Mouse (Mus musculus): Measurements from ENCODE around the gene A930002H24Rik. TPM values are rescaled to one million over a fixed set of nuclear protein-coding genes. Genes with fewer than 3 reads are reported as not detected.

The A930002H24Rik gene
- polyA plus RNA-seq, 1 experiment from 2014 or later, result 2.4 TPM

DNA sequence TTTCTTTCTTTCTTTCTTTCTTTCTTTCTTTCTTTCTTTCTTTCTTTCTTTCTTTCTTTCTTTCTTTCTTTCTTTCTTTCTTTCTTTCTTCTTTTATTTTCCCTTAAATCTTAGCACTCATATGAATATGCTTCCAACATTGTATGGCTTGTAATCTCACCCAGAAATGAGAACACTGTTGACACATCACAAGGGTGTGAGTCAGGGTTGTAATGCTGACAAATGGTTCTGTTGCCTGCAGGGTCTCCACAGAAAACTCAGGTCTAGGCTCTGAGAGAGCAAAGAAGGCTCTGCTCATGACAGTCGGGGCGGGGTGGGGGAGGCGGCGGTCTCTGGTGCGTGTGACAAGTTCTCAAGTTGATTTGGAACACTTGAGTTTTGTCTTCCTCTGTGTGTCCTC, 18.7 kb downstream of the A930002H24Rik start:
- no peak for ATAC-seq (replicated peaks; ENCODE audit: low FRiP score, low TSS enrichment, low read depth)
- 74% methylated on average over 5 of the region's 5 CpGs for WGBS

DNA sequence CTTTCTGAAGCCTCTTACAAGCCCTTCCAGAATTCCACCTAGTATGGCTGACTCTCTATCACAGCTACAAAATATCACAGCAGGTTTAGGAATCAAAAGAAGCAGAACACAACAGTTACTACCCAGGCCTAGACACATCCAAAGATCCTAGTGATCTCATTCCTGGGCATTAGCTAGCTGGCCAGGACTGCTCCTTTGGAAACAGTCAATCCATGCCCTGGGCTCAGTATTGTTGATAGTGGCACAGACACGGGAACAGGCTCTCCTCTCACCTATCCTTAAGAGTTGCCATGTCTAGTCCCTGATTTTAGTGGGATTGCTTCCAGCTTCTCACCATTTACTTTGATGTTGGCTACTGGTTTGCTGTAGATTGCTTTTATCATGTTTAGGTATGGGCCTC, 21.4 kb downstream of the A930002H24Rik start:
- Histone ChIP-seq H3K9ac (ENCODE audit: low read length) (no peak overlapping the region), H3K27ac (ENCODE audit: low read depth) (no peak overlapping the region), H3K4me2 (ENCODE audit: low read length) (no peak overlapping the region), H3K4me3 (ENCODE audit: low read depth, low read length) (no peak overlapping the region), H3K36me3 (ENCODE audit: control insufficient read depth, insufficient read depth, low read length) (no peaks in the 10 kb centered on the region), H3K27me3 (replicated peaks; ENCODE audit: control insufficient read depth, insufficient read depth, low read length) (no peaks in the 10 kb centered on the region), H3K4me1 (replicated peaks; ENCODE audit: control insufficient read depth, insufficient read depth, low read length) (no peaks in the 10 kb centered on the region), H3K9me3 (ENCODE audit: control insufficient read depth, low read length) (no peaks in the 10 kb centered on the region)
- 75% methylated on average over 1 of the region's 1 CpGs for WGBS
- DNase-seq (ENCODE audit: low spot score) (no peak), ATAC-seq (replicated peaks; ENCODE audit: low FRiP score, low TSS enrichment, low read depth) (no peak)

More for the DNA sequence above, 18.7 kb downstream of the A930002H24Rik start:
- H3K4me1 ChIP-seq (replicated peaks; ENCODE audit: control insufficient read depth, insufficient read depth, low read length), result no peaks in the 10 kb centered on the region
- H3K27ac ChIP-seq (ENCODE audit: low read depth), result no peak overlapping the region
- H3K4me3 ChIP-seq (ENCODE audit: low read depth, low read length), result no peak overlapping the region
- no peaks in the 10 kb centered on the region for H3K9me3 ChIP-seq (ENCODE audit: control insufficient read depth, low read length)
- no peak overlapping the region for H3K4me2 ChIP-seq (ENCODE audit: low read length)
- H3K9ac ChIP-seq (ENCODE audit: low read length), result no peak overlapping the region
- H3K27me3 ChIP-seq (replicated peaks; ENCODE audit: control insufficient read depth, insufficient read depth, low read length), result no peaks in the 10 kb centered on the region
- no peak for DNase-seq (ENCODE audit: low spot score)
- no peaks in the 10 kb centered on the region for H3K36me3 ChIP-seq (ENCODE audit: control insufficient read depth, insufficient read depth, low read length)

DNA sequence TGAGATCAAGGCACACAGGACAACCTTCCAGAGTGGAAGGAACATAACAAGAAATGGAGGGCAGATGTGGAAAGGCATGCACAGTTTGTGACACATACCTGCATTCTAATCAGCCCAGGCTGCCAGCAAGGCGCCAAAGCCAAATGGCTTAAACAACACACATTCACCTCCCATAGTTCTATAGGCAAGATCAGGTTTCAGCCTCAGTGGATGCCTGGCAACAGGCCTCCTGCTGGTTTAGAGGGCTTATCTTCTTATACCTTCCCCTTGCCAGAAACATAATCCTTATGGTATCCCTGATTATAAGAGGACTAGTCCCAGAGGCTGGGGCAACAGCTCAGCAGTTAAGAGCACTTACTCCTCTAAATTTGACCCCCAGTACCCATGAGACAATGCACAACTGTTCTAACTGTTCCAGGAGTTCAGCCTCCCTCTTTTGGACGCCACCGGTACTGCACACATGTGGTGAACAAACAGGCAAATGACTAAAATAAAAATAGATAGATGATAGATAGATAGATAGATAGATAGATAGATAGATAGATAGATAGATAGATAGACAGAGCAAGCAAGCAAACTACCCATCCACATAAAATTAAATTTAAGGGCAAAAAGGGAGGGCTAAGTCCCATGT, 23.8 kb downstream of the A930002H24Rik start:
- Histone ChIP-seq H3K4me3 (ENCODE audit: low read depth, low read length) (no peak overlapping the region), H3K9ac (ENCODE audit: low read length) (no peak overlapping the region), H3K27ac (ENCODE audit: low read depth) (no peak overlapping the region), H3K4me1 (replicated peaks; ENCODE audit: control insufficient read depth, insufficient read depth, low read length) (no peaks in the 10 kb centered on the region), H3K4me2 (ENCODE audit: low read length) (no peak overlapping the region), H3K27me3 (replicated peaks; ENCODE audit: control insufficient read depth, insufficient read depth, low read length) (no peaks in the 10 kb centered on the region), H3K9me3 (ENCODE audit: control insufficient read depth, low read length) (no peaks in the 10 kb centered on the region), H3K36me3 (ENCODE audit: control insufficient read depth, insufficient read depth, low read length) (no peaks in the 10 kb centered on the region)
- ATAC-seq (replicated peaks; ENCODE audit: low FRiP score, low TSS enrichment, low read depth), result no peak
- 92% methylated on average over 3 of the region's 3 CpGs for WGBS
- DNase-seq (ENCODE audit: low spot score), result no peak

DNA sequence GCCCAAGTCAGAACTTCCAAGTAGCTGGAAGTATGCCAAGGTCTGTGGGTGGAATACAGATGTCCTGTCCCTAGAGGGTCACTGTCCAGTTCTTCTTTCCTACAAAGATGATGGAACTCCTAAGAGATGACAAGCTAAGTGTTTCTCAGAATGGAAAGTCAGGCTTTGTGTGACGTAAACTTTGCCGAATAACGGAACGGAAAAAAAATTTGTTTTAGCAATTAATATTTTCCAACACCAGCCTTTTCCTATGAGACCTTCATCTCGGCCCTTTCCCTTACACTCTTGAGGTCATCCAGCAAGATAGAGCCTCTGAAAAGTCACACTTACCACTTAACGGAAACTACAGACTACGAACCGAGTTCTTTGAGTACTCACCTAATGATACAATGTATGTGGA, 25.4 kb downstream of the A930002H24Rik start:
- Histone ChIP-seq H3K4me3 (ENCODE audit: low read depth, low read length) (no peak overlapping the region), H3K27me3 (replicated peaks; ENCODE audit: control insufficient read depth, insufficient read depth, low read length) (no peaks in the 10 kb centered on the region), H3K9me3 (ENCODE audit: control insufficient read depth, low read length) (no peaks in the 10 kb centered on the region), H3K27ac (ENCODE audit: low read depth) (no peak overlapping the region), H3K4me1 (replicated peaks; ENCODE audit: control insufficient read depth, insufficient read depth, low read length) (no peaks in the 10 kb centered on the region), H3K9ac (ENCODE audit: low read length) (no peak overlapping the region), H3K4me2 (ENCODE audit: low read length) (no peak overlapping the region), H3K36me3 (ENCODE audit: control insufficient read depth, insufficient read depth, low read length) (no peaks in the 10 kb centered on the region)
- 93% methylated on average over 8 of the region's 8 CpGs for WGBS
- ATAC-seq (replicated peaks; ENCODE audit: low FRiP score, low TSS enrichment, low read depth) (no peak), DNase-seq (ENCODE audit: low spot score) (no peak)

DNA sequence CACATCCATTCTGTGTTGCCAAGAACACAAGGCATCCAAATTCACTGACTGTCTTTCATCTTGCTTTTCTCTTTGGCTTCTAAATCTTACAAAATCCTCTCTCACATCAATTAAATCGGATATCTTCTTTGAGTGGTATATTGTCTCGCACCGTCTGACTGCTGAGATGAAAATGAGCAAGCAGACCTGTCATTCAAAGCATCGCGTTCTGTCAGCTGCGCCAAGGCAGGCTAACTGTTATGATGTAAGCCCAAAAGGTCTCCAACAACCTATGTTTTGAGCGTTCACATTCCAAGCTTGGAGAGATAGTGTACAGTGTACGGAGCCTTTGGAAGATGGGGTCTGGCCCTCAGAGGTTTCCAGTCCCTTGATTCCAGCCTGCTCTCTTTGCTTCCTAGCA, 26.9 kb downstream of the A930002H24Rik start:
- DNase-seq (ENCODE audit: low spot score), result no peak
- 78% methylated on average over 8 of the region's 8 CpGs for WGBS
- H3K9ac ChIP-seq (ENCODE audit: low read length), result no peak overlapping the region
- no peaks in the 10 kb centered on the region for H3K4me1 ChIP-seq (replicated peaks; ENCODE audit: control insufficient read depth, insufficient read depth, low read length)
- H3K36me3 ChIP-seq (ENCODE audit: control insufficient read depth, insufficient read depth, low read length), result no peaks in the 10 kb centered on the region
- H3K27me3 ChIP-seq (replicated peaks; ENCODE audit: control insufficient read depth, insufficient read depth, low read length), result no peaks in the 10 kb centered on the region
- ATAC-seq (replicated peaks; ENCODE audit: low FRiP score, low TSS enrichment, low read depth), result no peak
- no peaks in the 10 kb centered on the region for H3K9me3 ChIP-seq (ENCODE audit: control insufficient read depth, low read length)
- H3K27ac ChIP-seq (ENCODE audit: low read depth), result no peak overlapping the region
- no peak overlapping the region for H3K4me3 ChIP-seq (ENCODE audit: low read depth, low read length)
- H3K4me2 ChIP-seq (ENCODE audit: low read length), result no peak overlapping the region

DNA sequence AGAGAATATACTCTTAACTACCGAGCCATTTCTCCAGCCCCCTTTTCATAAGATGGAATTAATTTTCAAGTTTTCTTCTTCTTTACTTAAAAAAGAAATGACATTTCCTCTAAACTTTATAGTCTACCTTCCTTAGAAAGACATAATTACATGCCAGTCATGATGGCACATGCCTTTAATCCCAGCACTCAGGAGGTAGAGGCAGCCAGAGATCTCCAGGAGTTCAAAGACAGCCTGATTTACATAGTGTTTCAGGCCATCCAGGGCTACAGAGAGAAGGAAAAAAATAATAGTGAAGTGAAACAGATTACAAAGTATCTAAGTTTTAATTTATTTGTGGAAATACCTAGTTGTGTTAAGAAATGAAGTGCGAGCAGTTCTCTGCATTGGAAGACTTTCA, 27.4 kb downstream of the A930002H24Rik start:
- no peaks in the 10 kb centered on the region for H3K9me3 ChIP-seq (ENCODE audit: control insufficient read depth, low read length)
- no peaks in the 10 kb centered on the region for H3K36me3 ChIP-seq (ENCODE audit: control insufficient read depth, insufficient read depth, low read length)
- no peak overlapping the region for H3K4me3 ChIP-seq (ENCODE audit: low read depth, low read length)
- no peak for DNase-seq (ENCODE audit: low spot score)
- ATAC-seq (replicated peaks; ENCODE audit: low FRiP score, low TSS enrichment, low read depth), result no peak
- H3K4me2 ChIP-seq (ENCODE audit: low read length), result no peak overlapping the region
- H3K9ac ChIP-seq (ENCODE audit: low read length), result no peak overlapping the region
- WGBS, result 86% methylated on average over 2 of the region's 2 CpGs
- H3K4me1 ChIP-seq (replicated peaks; ENCODE audit: control insufficient read depth, insufficient read depth, low read length), result no peaks in the 10 kb centered on the region
- H3K27me3 ChIP-seq (replicated peaks; ENCODE audit: control insufficient read depth, insufficient read depth, low read length), result no peaks in the 10 kb centered on the region
- H3K27ac ChIP-seq (ENCODE audit: low read depth), result no peak overlapping the region

DNA sequence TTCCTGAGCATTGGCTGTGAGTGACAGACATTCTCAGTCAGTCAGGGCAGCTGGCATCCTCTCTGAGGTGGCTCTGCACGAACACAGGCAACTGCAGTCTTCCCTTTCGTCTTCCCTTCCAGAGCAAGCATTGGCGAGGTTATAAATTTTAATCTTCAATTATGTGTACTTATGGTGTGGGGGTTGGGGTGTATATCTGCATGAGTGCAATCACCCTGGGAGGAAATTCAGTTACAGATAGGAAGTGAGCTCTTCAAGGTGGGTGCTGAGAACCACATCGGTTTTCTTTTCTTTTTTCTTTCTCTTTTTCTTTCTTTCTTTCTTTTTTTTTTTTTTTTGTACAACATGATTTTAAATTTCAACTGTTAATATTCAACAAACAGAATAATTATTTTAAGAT, 32.0 kb downstream of the A930002H24Rik start:
- Histone ChIP-seq H3K4me2 (ENCODE audit: low read length) (no peak overlapping the region), H3K9ac (ENCODE audit: low read length) (no peak overlapping the region), H3K27ac (ENCODE audit: low read depth) (no peak overlapping the region), H3K36me3 (ENCODE audit: control insufficient read depth, insufficient read depth, low read length) (no peaks in the 10 kb centered on the region), H3K9me3 (ENCODE audit: control insufficient read depth, low read length) (no peaks in the 10 kb centered on the region), H3K27me3 (replicated peaks; ENCODE audit: control insufficient read depth, insufficient read depth, low read length) (no peaks in the 10 kb centered on the region), H3K4me3 (ENCODE audit: low read depth, low read length) (no peak overlapping the region), H3K4me1 (replicated peaks; ENCODE audit: control insufficient read depth, insufficient read depth, low read length) (no peaks in the 10 kb centered on the region)
- DNase-seq (ENCODE audit: low spot score) (no peak), ATAC-seq (replicated peaks; ENCODE audit: low FRiP score, low TSS enrichment, low read depth) (no peak)
- 70% methylated on average over 4 of the region's 4 CpGs for WGBS

DNA sequence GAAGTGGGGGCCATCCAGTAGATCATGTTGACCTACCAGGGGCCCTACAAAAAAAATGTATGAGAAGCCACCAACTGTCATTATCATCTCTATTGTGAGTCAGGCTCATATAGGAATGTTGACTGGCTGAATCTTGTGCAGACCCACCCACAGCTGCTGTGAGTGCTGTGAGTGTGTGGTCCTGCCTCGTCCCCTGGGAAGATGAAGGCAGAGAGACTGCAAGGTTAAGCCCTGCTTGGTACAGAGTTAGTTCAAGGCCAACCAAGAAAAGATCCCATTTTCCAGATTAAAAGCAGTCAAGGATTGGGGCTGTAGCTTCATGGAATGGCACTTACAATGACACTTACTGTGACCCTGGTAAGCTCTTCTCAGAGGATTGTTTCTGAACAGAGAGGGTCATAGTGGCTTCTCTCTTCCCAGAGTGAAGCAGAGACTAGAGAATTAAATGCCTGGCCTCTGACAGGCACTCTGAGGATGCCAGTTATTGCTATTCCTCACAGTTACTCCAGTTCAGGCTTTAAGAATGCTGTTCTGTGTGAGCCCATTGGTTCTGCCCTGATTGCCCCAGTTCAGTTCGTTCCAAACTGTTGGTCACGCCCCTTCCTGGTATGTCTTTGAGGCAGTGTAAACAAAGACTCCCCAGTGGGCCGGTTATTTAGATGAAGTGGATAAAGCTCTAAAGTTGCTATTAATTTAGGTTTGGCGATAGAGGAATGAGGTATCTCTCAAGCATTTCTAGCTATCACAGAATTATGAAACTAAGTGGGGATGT, 34.8 kb downstream of the A930002H24Rik start:
- Histone ChIP-seq H3K9me3 (ENCODE audit: control insufficient read depth, low read length) (no peaks in the 10 kb centered on the region), H3K4me1 (replicated peaks; ENCODE audit: control insufficient read depth, insufficient read depth, low read length) (no peaks in the 10 kb centered on the region), H3K4me2 (ENCODE audit: low read length) (no peak overlapping the region), H3K36me3 (ENCODE audit: control insufficient read depth, insufficient read depth, low read length) (no peaks in the 10 kb centered on the region), H3K4me3 (ENCODE audit: low read depth, low read length) (no peak overlapping the region), H3K9ac (ENCODE audit: low read length) (no peak overlapping the region), H3K27me3 (replicated peaks; ENCODE audit: control insufficient read depth, insufficient read depth, low read length) (no peaks in the 10 kb centered on the region), H3K27ac (ENCODE audit: low read depth) (no peak overlapping the region)
- ATAC-seq (replicated peaks; ENCODE audit: low FRiP score, low TSS enrichment, low read depth) (no peak), DNase-seq (ENCODE audit: low spot score) (no peak)
- WGBS, result 47% methylated on average over 5 of the region's 5 CpGs

DNA sequence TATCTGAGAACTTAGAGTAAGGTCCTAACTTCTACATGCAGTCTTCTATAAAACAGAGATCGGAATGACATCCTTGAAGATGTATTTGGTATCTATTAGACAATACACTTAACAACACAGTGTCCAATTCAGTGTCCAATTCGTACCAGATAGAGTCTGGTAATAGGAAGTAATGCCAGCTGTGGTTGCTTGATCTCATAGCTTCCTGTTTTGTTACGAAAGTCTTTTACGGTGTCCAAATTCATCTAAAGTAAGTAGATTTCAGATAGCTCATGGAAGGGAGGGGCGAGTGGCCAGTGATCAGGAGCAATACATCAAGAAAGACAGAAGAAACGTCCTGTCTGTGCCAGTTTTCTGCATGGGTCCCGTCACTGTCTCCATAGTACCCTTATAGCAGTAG, 36.8 kb downstream of the A930002H24Rik start:
- DNase-seq (ENCODE audit: low spot score) (no peak), ATAC-seq (replicated peaks; ENCODE audit: low FRiP score, low TSS enrichment, low read depth) (no peak)
- no peaks in the 10 kb centered on the region for H3K36me3 ChIP-seq (ENCODE audit: control insufficient read depth, insufficient read depth, low read length)
- H3K27me3 ChIP-seq (replicated peaks; ENCODE audit: control insufficient read depth, insufficient read depth, low read length), result no peaks in the 10 kb centered on the region
- 76% methylated on average over 7 of the region's 7 CpGs for WGBS
- H3K4me2 ChIP-seq (ENCODE audit: low read length), result no peak overlapping the region
- no peaks in the 10 kb centered on the region for H3K9me3 ChIP-seq (ENCODE audit: control insufficient read depth, low read length)
- no peaks in the 10 kb centered on the region for H3K4me1 ChIP-seq (replicated peaks; ENCODE audit: control insufficient read depth, insufficient read depth, low read length)
- no peak overlapping the region for H3K9ac ChIP-seq (ENCODE audit: low read length)
- H3K4me3 ChIP-seq (ENCODE audit: low read depth, low read length), result no peak overlapping the region
- no peak overlapping the region for H3K27ac ChIP-seq (ENCODE audit: low read depth)
